Mouse (Mus musculus): ENCODE results near the gene Slc30a4. TPM values are rescaled to one million over a fixed set of nuclear protein-coding genes. Genes with fewer than 3 reads are reported as not detected.

Slc30a4 gene
- 1.6 and 2.3 TPM in 2 replicates for polyA plus RNA-seq (2012)

GRCm38 (mm10) chr2:122702181-122703036 lies at the start of gene Slc30a4:
Gene Slc30a4 (minus strand): TSS chr2:122702663.

GRCm38 (mm10) chr2:122737894-122738830 lies 35.7 kb upstream of the Slc30a4 start, which contains the start of gene Bloc1s6:
Gene Bloc1s6 (plus strand): TSS chr2:122738503.

GRCm38 (mm10) chr2:122636686-122637085 lies 65.8 kb downstream of the Slc30a4 start, which contains the start of gene AA467197:
Gene AA467197 (plus strand): TSS chr2:122636986.

Other genes starting within 250 kb of the Slc30a4 start
- gene Gm14085, start 217.7 kb downstream of the Slc30a4 start, polyA plus RNA-seq (2012), result 0.11 and 0.22 TPM in 2 replicates
- gene Gatm, start 91.4 kb downstream of the Slc30a4 start, polyA plus RNA-seq (2012), result 20.7 and 28.3 TPM in 2 replicates
- gene AA467197, start 65.7 kb downstream of the Slc30a4 start, polyA plus RNA-seq (2012), result 0.62 and 1.1 TPM in 2 replicates
- gene Bloc1s6, start 35.8 kb upstream of the Slc30a4 start, polyA plus RNA-seq (2012), result 13.6 and 16.5 TPM in 2 replicates
- gene Sqor, start 62.6 kb upstream of the Slc30a4 start, polyA plus RNA-seq (2012), result 14.5 and 21.2 TPM in 2 replicates